Mouse (Mus musculus): ENCODE data around the gene Dennd2a.

DNA sequence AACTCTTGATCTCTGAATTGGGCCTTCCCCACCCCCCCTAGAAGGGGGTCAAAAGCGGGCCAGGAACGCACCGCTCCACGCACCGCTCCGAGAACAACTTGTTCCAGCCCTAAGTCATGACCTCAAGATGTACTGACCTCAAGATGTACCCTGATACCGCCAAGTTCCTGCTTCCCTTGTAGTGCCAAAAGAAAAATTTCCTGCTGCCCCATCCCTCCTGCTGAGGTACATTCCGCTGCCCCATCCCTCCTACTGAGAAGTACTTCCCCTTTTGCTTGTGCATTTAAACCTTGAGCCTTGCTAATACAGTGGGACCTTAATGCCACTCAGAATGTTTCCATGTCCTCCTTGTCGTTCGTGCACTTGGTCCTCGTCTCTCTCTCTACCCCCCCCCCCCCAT lies 126.9 kb downstream of the Dennd2a start:
- TF ChIP-seq POLR2A (IDR thresholded peaks at IDR 0.05; ENCODE audit: insufficient read depth, low read depth, low read length) (no peak), CTCF (IDR thresholded peaks at IDR 0.05; ENCODE audit: insufficient read depth, low read depth, low read length) (no peak)
